Mouse (Mus musculus) spleen, embryonic (tissue): ENCODE measurements around the gene Wdr64.

ENCODE experiments used
- CTCF ChIA-PET: fragments of 350-600 bp; sonication (Branson Sonifier 250); formaldehyde crosslinking; loops from one replicate; lab custom pipeline; 2022; lab: Charles Lee

Gene Wdr64

DNA sequence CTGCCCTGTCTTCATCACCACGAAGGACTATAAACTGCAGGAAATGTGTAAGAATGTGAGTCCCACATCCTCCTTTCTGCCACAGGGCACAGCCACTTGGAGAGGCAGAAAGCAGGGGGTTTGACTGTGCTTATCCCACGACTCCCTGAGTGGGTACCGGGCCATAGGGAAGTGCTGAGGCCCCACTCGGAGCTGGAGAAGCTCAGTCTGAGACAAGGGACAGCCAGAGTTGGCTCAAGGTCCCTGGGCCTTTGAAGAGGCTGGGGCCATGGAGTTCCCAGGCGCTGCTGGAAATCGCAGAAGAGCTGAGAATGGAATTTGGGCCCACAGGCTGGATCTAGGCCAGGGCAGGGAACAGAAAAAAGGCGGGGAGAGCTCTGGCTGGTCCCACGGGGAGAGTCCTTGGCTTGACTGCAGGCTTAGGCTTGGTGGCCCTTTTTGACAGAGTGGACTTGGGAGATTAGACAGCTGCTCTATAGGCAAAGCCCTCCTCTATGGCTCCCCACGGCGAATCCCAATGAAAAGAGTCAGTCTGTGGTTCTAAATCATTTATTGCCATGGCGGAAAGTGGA is 14.0 kb downstream of the Wdr64 start:
- CTCF ChIA-PET = interaction anchor here (0.7 kb wide), 1 partner anchor 12 kb away, joined by 3 read pairs; no protein-coding TSS in a partner anchor

DNA sequence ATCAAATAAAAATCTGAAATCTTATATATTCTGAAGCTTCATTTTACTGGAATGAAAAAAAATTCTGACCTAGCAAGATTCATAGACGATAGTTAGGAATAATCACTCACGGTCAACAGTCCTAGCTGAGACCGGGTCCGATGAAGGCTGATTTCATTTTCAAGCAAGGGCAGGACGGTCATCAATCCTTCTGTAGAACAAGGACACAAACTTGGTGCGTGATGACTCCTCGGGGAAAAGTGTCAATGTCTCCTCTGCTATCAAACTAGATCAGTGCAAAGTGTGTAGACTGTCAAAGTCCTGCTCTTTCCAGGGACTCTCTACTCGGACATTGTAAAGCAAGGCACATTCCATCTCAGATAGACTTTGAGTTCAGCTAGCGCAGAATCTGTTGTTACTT is 18.4 kb downstream of the Wdr64 start:
- CTCF ChIA-PET = no interaction called here

DNA sequence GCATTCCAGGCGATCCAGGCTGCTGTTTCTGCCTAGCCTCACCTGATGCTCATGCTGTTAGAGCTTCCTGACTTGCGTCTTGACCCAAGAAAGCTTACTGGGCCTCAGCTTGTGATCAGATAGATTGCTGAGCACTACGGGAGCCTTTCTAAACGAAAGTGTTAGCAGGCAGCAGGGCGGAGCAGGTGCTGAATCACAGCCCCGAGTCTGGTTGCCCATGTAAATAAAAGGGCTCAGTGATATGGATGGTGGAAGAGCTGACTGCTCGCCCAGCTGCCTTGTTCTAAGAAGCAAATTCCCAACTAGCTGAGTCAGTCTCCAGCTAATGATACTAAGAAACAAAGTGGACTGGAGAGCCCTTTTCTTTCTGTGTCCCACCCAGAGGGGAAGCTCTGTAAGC is 27.4 kb downstream of the Wdr64 start:
- CTCF ChIA-PET = no interaction called here

DNA sequence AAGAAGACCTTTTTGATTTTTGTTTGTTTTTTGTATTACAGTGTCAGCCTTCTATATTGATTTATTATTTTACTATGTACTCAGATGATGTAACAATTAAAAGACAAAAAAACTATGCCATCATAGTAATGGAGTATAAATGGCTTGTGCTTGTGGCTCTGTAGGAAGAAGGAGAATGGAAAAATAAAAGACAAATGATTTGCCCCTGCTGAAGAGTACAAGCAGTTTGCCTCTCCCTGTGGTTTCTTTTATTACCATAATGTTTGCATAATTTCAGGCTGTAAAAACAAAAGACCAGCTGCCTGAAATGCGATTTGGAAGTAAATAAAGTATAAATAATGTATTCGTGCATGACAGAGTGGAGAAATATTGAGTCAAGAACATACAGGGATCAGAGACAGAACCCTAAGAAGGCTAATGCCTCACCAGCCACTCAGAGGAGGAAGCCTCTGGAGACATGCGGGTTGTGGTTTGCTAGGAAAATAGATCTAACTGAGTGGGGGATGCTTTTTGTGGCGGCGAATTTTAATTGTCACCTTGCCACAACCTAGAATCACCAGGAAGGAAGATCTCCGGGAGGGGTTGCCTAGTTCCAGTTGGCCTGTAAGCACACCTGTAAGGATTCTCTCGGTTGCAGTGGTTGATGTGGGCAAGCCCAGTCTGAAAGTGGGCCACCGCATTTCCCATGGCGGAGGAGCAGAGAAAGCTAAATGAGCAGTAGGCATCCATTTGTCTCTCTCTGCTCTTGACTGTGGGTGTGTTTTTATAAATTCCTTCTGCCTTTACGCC is 56.4 kb downstream of the Wdr64 start:
- CTCF ChIA-PET = no interaction called here

DNA sequence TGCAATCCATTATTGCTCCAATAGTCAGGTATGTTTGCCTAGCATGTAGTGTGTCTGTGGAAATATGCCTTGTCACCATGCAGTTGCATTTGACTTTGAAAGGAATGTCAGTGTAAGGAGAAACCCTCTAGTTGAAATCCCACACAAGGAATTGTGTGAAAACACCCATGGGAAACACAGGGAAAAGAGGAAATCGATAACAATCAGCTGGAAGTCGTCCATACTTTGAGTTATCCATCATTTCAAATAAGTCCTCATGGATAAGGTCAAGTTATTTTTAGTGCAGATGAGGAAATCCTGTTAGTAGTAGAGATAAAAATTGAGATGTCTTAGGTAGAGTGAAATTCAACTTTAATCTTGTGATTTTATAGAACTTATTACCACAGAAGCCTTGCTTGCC is 96.3 kb downstream of the Wdr64 start:
- CTCF ChIA-PET = no interaction called here

DNA sequence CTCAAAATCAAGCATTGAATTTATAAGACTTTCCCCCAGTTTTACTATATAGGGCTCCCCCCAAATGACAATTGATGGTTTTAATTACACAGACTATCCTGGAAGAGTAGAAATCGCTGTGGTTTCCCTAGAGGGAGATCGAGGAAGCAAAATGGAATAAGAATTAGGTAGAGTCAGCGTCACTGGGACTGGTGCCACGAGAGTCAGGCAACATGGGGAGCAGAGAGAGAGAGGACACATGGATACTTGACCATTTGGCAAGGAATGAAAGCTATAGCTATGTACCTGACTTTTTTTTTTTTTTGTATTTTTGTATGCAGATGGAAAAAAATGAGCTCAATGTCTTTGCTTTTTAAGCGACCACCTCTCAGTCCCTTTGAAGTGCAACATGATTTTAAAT is 110.0 kb downstream of the Wdr64 start:
- CTCF ChIA-PET = no interaction called here

DNA sequence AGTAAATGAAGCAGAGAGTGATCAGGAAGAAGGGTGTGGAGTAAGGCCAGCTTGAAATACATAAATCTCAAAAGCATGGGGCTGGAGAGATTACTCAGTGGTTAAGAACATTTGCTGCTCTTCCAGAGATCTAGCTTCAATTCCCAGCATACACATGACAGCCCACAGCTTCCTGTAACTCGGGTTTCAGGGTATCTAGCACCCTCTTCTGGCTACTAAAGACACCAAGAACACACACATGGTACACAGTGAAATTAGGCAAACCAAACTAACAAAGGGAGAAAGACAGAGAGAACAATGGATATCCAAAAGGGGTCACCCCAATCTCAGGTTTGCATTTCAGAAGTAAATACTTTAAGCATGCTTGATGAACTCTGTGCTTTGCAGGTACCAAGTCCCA is 113.2 kb downstream of the Wdr64 start:
- CTCF ChIA-PET = no interaction called here

DNA sequence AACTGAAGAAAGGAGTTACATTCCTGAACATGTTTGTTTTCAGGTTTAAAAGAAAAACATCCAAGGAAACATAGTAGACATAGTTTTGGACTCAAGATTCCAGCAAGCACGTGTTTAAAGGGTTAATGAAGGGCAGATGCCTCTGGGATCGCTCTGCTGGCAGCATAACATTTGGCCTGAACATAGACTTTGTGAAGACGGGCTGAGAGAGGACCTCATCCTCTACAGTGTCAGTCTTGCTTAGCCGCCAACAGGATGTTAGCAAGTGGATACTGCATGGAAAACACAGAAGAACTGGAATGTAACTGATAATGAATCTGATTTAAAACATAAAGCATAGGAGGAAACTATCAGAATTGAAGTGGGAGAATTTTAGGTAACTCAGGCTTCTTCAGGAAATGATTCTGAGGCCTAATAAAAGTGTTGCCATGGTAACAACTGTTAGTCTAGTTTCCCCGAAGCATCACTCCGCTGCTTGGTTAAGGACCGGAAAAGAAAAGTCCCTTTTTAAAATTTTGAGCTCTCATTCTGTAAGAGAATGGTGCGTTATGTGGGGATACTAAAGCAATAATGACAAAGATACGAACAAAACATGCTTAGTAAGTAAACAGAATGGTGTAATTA is 125.5 kb downstream of the Wdr64 start:
- CTCF ChIA-PET = no interaction called here

DNA sequence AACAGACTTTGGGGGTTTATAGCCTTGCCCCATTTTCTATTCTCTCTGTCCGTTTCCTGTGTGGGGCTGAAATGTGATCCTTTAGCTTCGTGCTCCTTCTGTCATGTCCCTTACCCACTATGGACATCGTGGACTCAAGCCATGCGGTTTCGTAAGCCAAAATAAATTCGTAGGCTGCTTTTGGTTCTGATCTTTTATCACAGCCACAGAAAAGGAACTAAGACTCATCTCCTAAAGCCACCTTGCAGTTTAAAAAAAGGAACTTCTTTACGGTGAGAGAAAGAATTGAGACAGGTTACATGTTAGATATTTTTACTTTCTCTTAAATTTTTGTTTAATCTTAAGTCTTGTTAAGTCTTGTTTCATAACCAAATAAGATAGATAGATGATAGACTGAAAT is 130.1 kb downstream of the Wdr64 start:
- CTCF ChIA-PET = no interaction called here

DNA sequence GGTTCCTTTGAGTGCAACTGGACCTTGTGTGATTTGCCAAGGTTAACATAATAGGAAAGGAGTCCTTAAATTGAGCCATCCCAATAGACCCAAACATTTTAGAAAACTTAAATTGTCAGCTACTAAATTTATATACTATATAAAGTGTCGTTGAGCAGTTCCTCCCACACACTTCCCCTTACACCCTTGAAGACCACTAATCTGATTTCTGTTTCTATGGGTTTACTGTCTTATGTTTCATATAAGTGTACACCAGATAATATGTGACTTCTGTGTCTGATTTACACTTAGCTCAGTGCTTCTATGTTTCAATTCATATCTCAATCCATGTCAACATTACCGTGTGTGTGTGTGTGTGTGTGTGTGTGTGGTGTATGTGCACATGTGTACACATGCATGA is 130.8 kb downstream of the Wdr64 start:
- CTCF ChIA-PET = no interaction called here

DNA sequence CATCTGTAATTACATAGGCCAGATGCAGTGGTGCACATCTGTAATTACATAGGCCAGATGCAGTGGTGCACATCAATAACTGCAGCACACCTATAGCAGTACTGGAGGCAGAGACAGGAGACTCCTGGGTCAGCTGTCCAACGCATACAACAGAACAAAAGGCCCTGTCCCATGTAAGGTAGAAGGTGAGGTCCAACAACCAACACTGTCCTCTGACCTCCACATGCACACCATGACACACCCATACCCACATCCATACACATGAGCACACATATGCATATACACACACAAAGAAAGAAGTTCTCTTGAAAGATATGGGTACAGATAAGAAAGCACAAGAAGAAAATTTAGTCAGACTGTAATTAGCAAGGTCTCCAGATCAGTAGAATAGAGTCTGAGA is 157.1 kb downstream of the Wdr64 start:
- CTCF ChIA-PET = no interaction called here
